Mouse (Mus musculus) kidney, adult 2 months (tissue): Measurements from ENCODE around the gene Kctd11. TPM values are rescaled to one million over a fixed set of nuclear protein-coding genes. Genes with fewer than 3 reads are reported as not detected.

Experiments
- DNase-seq: peaks from one replicate; pipeline ENCODE4 v3.0.0; 2021
- H3K27ac ChIP-seq: fragments of 200-500 bp; 2 replicates; pipeline ENCODE4 v1.5.1; 2012; ENCODE audit warnings: low read depth, low read length, control low read depth, inconsistent platforms; ENCODE audit not compliant: insufficient read depth
- H3K27me3 ChIP-seq: fragments of 200-500 bp; replicated peaks from 2 replicates; pipeline ENCODE4 v1.6.1; 2012; ENCODE audit warnings: mild to moderate bottlenecking, moderate library complexity, low read length, inconsistent platforms; ENCODE audit not compliant: control insufficient read depth, insufficient read depth
- H3K36me3 ChIP-seq: fragments of 200-500 bp; 2 replicates; pipeline ENCODE4 v1.6.1; 2012; ENCODE audit warnings: mild to moderate bottlenecking, moderate library complexity, low read length, inconsistent platforms; ENCODE audit not compliant: control insufficient read depth, insufficient read depth
- H3K4me1 ChIP-seq: fragments of 200-500 bp; 2 replicates; pipeline ENCODE4 v1.6.1; 2011; ENCODE audit warnings: low read length; ENCODE audit not compliant: control insufficient read depth, insufficient read depth
- H3K4me3 ChIP-seq: fragments of 200-500 bp; 2 replicates; pipeline ENCODE4 v1.5.1; 2011; ENCODE audit warnings: mild to moderate bottlenecking, low read depth, low read length, control low read depth; ENCODE audit not compliant: insufficient read depth
- CTCF ChIP-seq: fragments of 200-500 bp; conservative IDR thresholded peaks from 2 replicates; pipeline ENCODE4 v1.5.1; 2011; ENCODE audit warnings: low read depth, mild to moderate bottlenecking, control low read depth, low read length, moderate library complexity, mixed read lengths; ENCODE audit not compliant: insufficient read depth, insufficient read length
- POLR2A ChIP-seq: fragments of 200-500 bp; IDR thresholded peaks from one replicate; pipeline ENCODE4 v1.6.1; 2011; ENCODE audit warnings: low read depth, low read length, control low read depth
- WGBS: fragments of 180-500 bp; shearing (Covaris S2); methylation state at CpG from one replicate; pipeline ENCODE4 v1.1.7; 2018; 5-methylcytosine and 5-hydroxymethylcytosine counted together
- polyA plus RNA-seq: library from polyadenylated mRNA; depleted of rRNA; stranded (reverse); fragments of >200 nt; gene quantifications from 2 replicates; pipeline ENCODE4 v1.2.3, GENCODE M21; 2012; rRNA removed

The Kctd11 gene
- polyA plus RNA-seq, 1 experiment, result 4.8 TPM

GRCm38 (mm10) chr11:69836703-69837576 is 44.3 kb downstream of the Kctd11 start:
- TF ChIP-seq POLR2A (no peak), CTCF (no peak)
- Histone ChIP-seq H3K27me3 (no peaks in the 10 kb centered on the region), H3K36me3 (no peaks in the 10 kb centered on the region), H3K4me3 (peak overlapping the region; percentile 77), H3K27ac (no peak overlapping the region), H3K4me1 (peaks cover 6% of the 10 kb centered on the region)
- 7% methylated on average over 52 of the region's 52 CpGs for WGBS
- DNase-seq, result no peak

GRCm38 (mm10) chr11:69835966-69836335 is 45.3 kb downstream of the Kctd11 start:
- H3K4me3 ChIP-seq, result no peak overlapping the region
- TF ChIP-seq CTCF (no peak), POLR2A (no peak)
- WGBS, result 42% methylated on average over 4 of the region's 4 CpGs
- H3K36me3 ChIP-seq, result no peaks in the 10 kb centered on the region
- no peak overlapping the region for H3K27ac ChIP-seq
- no peaks in the 10 kb centered on the region for H3K27me3 ChIP-seq
- DNase-seq, result no peak
- peaks cover 6% of the 10 kb centered on the region for H3K4me1 ChIP-seq

- H3K27ac ChIP-seq, result no peak overlapping the region
- no peaks in the 10 kb centered on the region for H3K27me3 ChIP-seq
- H3K4me3 ChIP-seq, result no peak overlapping the region
- TF ChIP-seq POLR2A (no peak), CTCF (no peak)
- DNase-seq, result no peak
- WGBS, result 56% methylated on average over 9 of the region's 9 CpGs
- no peaks in the 10 kb centered on the region for H3K36me3 ChIP-seq
- peaks cover 6% of the 10 kb centered on the region for H3K4me1 ChIP-seq
Measured at GRCm38 (mm10) chr11:69835326-69835965, 45.8 kb downstream of the Kctd11 start.

DNA sequence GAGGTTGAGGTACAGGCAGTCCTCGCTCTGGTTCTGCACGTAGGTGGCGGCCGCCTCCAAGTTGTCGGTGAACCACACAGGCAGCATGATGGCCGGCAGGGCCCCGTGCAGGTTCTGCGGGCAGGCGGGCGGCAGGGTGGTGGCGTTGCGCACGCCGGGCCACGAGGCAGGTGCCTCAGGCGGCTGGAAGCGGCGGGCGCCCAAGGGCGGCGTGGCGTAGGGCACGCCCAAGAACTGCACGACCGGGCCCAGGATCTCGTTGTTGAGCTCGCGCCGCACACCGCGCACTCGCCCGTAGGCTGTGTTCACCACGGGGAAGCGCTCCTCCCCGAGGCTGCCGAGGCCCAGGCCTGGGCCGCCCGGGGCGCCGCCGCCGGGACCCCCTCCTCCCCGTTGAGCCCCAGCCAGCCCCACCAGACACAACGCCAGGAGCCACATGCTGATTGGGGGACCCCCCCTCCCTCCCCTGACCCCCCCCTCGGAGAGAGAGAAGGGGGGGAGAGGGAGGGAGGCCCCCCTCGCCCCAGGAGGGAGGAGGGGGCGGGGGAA is 47.1 kb downstream of the Kctd11 start:
- Histone ChIP-seq H3K27me3 (no peaks in the 10 kb centered on the region), H3K36me3 (no peaks in the 10 kb centered on the region), H3K27ac (no peak overlapping the region), H3K4me3 (peak overlapping the region; percentile 16; the same call in 1 of the 2 replicates), H3K4me1 (peaks cover 4% of the 10 kb centered on the region)
- DNase-seq, result peak; percentile 33
- 29% methylated on average over 40 of the region's 48 CpGs for WGBS
- TF ChIP-seq CTCF, result no peak
- TF ChIP-seq POLR2A, result no peak

- TF ChIP-seq CTCF, result no peak
- TF ChIP-seq POLR2A, result no peak
- Histone ChIP-seq H3K4me1 (no peaks in the 10 kb centered on the region), H3K27ac (no peak overlapping the region), H3K27me3 (no peaks in the 10 kb centered on the region), H3K36me3 (no peaks in the 10 kb centered on the region), H3K4me3 (0 out of 2 replicates have a peak overlapping the region, but pooled peaks have one; percentile 16)
- no peak for DNase-seq
- 78% methylated on average over 8 of the region's 8 CpGs for WGBS
Measured at GRCm38 (mm10) chr11:69833554-69833953, 47.7 kb downstream of the Kctd11 start.

DNA sequence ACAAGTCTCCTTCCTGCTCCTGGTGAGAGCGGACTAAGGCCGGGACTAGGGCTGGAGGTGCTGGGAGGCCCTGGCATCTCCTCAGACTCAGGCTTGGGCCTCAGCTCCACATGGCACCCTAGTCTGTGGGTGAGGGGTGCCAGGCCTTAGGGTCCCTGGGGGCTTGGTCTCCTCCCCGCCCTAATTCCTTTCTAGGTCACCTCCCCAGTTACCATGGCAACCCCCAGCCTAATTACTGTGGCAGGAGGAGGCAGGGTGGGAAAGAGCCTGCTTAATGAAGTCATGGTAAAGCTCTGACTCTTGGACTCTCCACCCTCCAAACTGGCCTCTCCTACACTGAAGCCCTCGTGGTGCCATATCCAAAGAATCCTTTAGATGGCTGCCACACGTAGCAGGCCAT is 52.4 kb downstream of the Kctd11 start:
- 74% methylated on average over 5 of the region's 5 CpGs for WGBS
- H3K27me3 ChIP-seq, result no peaks in the 10 kb centered on the region
- H3K27ac ChIP-seq, result no peak overlapping the region
- DNase-seq, result no peak
- TF ChIP-seq POLR2A, result no peak
- no peak for TF ChIP-seq CTCF
- no peaks in the 10 kb centered on the region for H3K36me3 ChIP-seq
- no peaks in the 10 kb centered on the region for H3K4me1 ChIP-seq
- no peak overlapping the region for H3K4me3 ChIP-seq

Other genes starting within 250 kb of the Kctd11 start
- gene Fxr2, start 248.4 kb downstream of the Kctd11 start, polyA plus RNA-seq, result 49.9 and 50.8 TPM in 2 replicates
- gene Sox15, start 226.1 kb downstream of the Kctd11 start, polyA plus RNA-seq, result 0.58 and 0.70 TPM in 2 replicates
- 143 and 147 TPM in 2 replicates for gene Mpdu1, start 218.8 kb downstream of the Kctd11 start, polyA plus RNA-seq
- 8.5 and 10.7 TPM in 2 replicates for gene Cd68, start 215.3 kb downstream of the Kctd11 start, polyA plus RNA-seq
- gene Eif4a1, start 209.0 kb downstream of the Kctd11 start, polyA plus RNA-seq, result 200 and 244 TPM in 2 replicates
- gene Senp3, start 199.3 kb downstream of the Kctd11 start, polyA plus RNA-seq, result 41.8 and 43.5 TPM in 2 replicates
- gene Tnfsf13, start 195.6 kb downstream of the Kctd11 start, polyA plus RNA-seq, result 3.8 and 4.1 TPM in 2 replicates
- 55.5 and 65.1 TPM in 2 replicates for gene Tnfsf12, start 185.6 kb downstream of the Kctd11 start, polyA plus RNA-seq
- 11.0 and 11.6 TPM in 2 replicates for gene Tnfsfm13, start 185.3 kb downstream of the Kctd11 start, polyA plus RNA-seq
- gene Polr2a, start 122.8 kb downstream of the Kctd11 start, polyA plus RNA-seq, result 25.3 and 37.8 TPM in 2 replicates
- 0.05 and 0.10 TPM in 2 replicates for gene Slc35g3, start 119.4 kb downstream of the Kctd11 start, polyA plus RNA-seq
- 22.3 and 24.4 TPM in 2 replicates for gene Zbtb4, start 115.5 kb downstream of the Kctd11 start, polyA plus RNA-seq
- gene Chrnb1, start 85.5 kb downstream of the Kctd11 start, polyA plus RNA-seq, result 11.9 and 14.3 TPM in 2 replicates
- gene Fgf11, start 79.5 kb downstream of the Kctd11 start, polyA plus RNA-seq, result 2.6 and 3.3 TPM in 2 replicates
- 19.2 and 22.4 TPM in 2 replicates for gene Tmem102, start 75.8 kb downstream of the Kctd11 start, polyA plus RNA-seq
- gene Gm39566, start 66.1 kb downstream of the Kctd11 start, polyA plus RNA-seq, result 0.02 and 0.04 TPM in 2 replicates
- gene Spem2, start 62.9 kb downstream of the Kctd11 start, polyA plus RNA-seq, result 0.20 and 0.26 TPM in 2 replicates
- 0.28 and 0.38 TPM in 2 replicates for gene Spem1, start 59.2 kb downstream of the Kctd11 start, polyA plus RNA-seq
- 6.4 and 7.8 TPM in 2 replicates for gene Nlgn2, start 43.6 kb downstream of the Kctd11 start, polyA plus RNA-seq
- 513 and 551 TPM in 2 replicates for gene Tmem256, start 42.9 kb downstream of the Kctd11 start, polyA plus RNA-seq
- gene Plscr3, start 35.0 kb downstream of the Kctd11 start, polyA plus RNA-seq, result 57.1 and 63.9 TPM in 2 replicates
- gene Tnk1, start 22.7 kb downstream of the Kctd11 start, polyA plus RNA-seq, result 7.9 and 9.3 TPM in 2 replicates
- gene Tmem95, start 3.4 kb downstream of the Kctd11 start, polyA plus RNA-seq, result not detected in 2 replicates
- gene Acap1, start 14.1 kb upstream of the Kctd11 start, polyA plus RNA-seq, result 1.7 and 6.1 TPM in 2 replicates
- 0.94 and 0.99 TPM in 2 replicates for gene 2810408A11Rik, start 19.6 kb upstream of the Kctd11 start, polyA plus RNA-seq
- gene Neurl4, start 19.7 kb upstream of the Kctd11 start, polyA plus RNA-seq, result 72.0 and 80.1 TPM in 2 replicates
- 72.9 and 75.5 TPM in 2 replicates for gene Gps2, start 32.5 kb upstream of the Kctd11 start, polyA plus RNA-seq
- 465 and 575 TPM in 2 replicates for gene Eif5a, start 40.6 kb upstream of the Kctd11 start, polyA plus RNA-seq
- 60.5 and 71.7 TPM in 2 replicates for gene Ybx2, start 54.4 kb upstream of the Kctd11 start, polyA plus RNA-seq
- gene Slc2a4, start 66.8 kb upstream of the Kctd11 start, polyA plus RNA-seq, result 74.2 and 78.6 TPM in 2 replicates
- gene Cldn7, start 83.4 kb upstream of the Kctd11 start, polyA plus RNA-seq, result 39.2 and 40.0 TPM in 2 replicates
- gene Ctdnep1, start 99.8 kb upstream of the Kctd11 start, polyA plus RNA-seq, result 84.4 and 104 TPM in 2 replicates
- 66.3 and 68.4 TPM in 2 replicates for gene Elp5, start 101.1 kb upstream of the Kctd11 start, polyA plus RNA-seq
- gene Gabarap, start 109.7 kb upstream of the Kctd11 start, polyA plus RNA-seq, result 746 and 1,018 TPM in 2 replicates
- 16.0 and 21.4 TPM in 2 replicates for gene Phf23, start 114.4 kb upstream of the Kctd11 start, polyA plus RNA-seq
- 8.5 and 9.6 TPM in 2 replicates for gene Dvl2, start 119.2 kb upstream of the Kctd11 start, polyA plus RNA-seq
- 249 and 308 TPM in 2 replicates for gene Acadvl, start 134.0 kb upstream of the Kctd11 start, polyA plus RNA-seq
- 8.1 and 8.3 TPM in 2 replicates for gene Dlg4, start 135.5 kb upstream of the Kctd11 start, polyA plus RNA-seq
- gene Asgr1, start 172.7 kb upstream of the Kctd11 start, polyA plus RNA-seq, result 0.25 and 0.41 TPM in 2 replicates
- gene Asgr2, start 211.2 kb upstream of the Kctd11 start, polyA plus RNA-seq, result 0.27 and 0.41 TPM in 2 replicates
- gene Mgl2, start 248.9 kb upstream of the Kctd11 start, polyA plus RNA-seq, result 5.0 and 6.2 TPM in 2 replicates